Mouse (Mus musculus): Measurements from ENCODE around the gene Xpr1. TPM values are rescaled to one million over a fixed set of nuclear protein-coding genes. Genes with fewer than 3 reads are reported as not detected.
"Not testable (repeated sequence)": the region's sequence is repeated elsewhere in the genome, so short reads cannot be mapped to it uniquely, and the experiment has no call there.

Gene Xpr1
- polyA plus RNA-seq, 1 experiment from 2014 or later = 10.1 TPM

DNA sequence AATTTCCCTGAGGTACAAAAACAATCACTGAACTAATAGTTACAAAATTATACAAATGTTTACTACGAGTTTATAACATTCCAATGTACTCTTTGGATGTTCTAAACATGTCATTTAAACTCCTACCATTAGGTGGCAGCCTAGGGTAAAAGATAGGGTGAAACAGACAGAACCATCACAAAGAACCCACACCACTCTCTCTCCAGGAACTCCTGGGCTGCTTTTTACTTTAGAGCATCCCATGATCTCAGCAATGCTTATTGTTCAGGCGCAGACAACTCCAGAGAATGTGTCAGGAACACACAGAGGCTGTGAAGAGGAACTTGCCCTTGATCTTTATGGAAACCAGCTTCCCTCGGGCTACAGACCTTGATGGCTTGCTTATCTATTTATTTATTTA is 123.8 kb downstream of the Xpr1 start:
- no peak overlapping the region for H3K27ac ChIP-seq
- peaks cover 14% of the 10 kb centered on the region for H3K36me3 ChIP-seq
- 0 out of 2 replicates have a peak, but pooled peaks cover 2% of the 10 kb centered on the region for H3K4me1 ChIP-seq
- DNase-seq (ENCODE audit: low spot score) = no peak
- no peak overlapping the region for H3K4me3 ChIP-seq
- 23% methylated on average over 3 of the region's 3 CpGs for WGBS
- H3K9me3 ChIP-seq (replicated peaks) = no peaks in the 10 kb centered on the region
- no peaks in the 10 kb centered on the region for H3K27me3 ChIP-seq (ENCODE audit: low read depth, poor library complexity, severe bottlenecking)

DNA sequence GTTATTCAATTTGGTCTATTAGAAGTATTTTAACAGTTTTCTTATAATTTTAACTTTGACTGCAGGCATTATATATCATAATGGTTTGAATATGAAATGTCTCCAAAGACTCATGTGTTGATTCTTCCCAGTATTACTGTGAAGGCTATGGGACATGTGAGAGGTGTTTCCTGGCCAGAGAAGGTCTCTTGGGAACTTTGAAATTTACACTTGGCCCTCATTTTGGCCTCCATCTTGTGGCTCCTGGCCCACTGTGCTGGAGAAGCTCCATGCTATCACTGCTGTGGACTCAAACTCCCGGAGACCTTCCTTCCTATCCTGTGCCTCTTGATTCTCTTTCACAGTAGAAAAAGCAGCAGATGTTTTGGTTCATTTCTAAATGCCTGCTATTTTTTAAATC is 127.8 kb downstream of the Xpr1 start:
- Histone ChIP-seq H3K27me3 (ENCODE audit: low read depth, poor library complexity, severe bottlenecking) (no peaks in the 10 kb centered on the region), H3K4me3 (no peak overlapping the region), H3K4me1 (0 out of 2 replicates have a peak, but pooled peaks cover 2% of the 10 kb centered on the region), H3K36me3 (peaks cover 29% of the 10 kb centered on the region), H3K27ac (no peak overlapping the region), H3K9me3 (replicated peaks) (no peaks in the 10 kb centered on the region)
- 98% methylated on average over 1 of the region's 1 CpGs for WGBS
- no peak for DNase-seq (ENCODE audit: low spot score)

DNA sequence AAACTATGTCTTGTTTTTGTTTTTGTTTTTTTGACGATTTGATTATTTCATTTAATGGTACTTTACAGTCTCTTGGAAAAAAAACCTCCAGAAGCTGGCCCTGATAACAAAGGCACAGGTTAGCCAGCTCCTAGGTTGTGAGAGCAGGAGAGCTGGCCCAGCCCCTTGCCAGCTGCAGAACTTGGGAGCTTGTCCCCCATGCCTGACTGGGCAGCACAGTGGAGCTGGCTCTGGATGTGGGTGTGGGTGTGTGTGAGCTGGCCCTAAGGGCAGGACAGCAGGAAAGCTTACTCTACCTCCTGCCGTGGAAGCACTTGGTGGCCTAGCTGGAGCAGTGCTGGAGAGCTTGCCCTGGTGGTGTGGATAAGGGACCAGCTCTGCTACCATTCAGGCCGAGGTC is 129.2 kb downstream of the Xpr1 start:
- DNase-seq (ENCODE audit: low spot score) = no peak
- no peak overlapping the region for H3K27ac ChIP-seq
- H3K4me3 ChIP-seq = no peak overlapping the region
- H3K27me3 ChIP-seq (ENCODE audit: low read depth, poor library complexity, severe bottlenecking) = no peaks in the 10 kb centered on the region
- 88% methylated on average over 3 of the region's 3 CpGs for WGBS
- no peaks in the 10 kb centered on the region for H3K9me3 ChIP-seq (replicated peaks)
- H3K36me3 ChIP-seq = peaks cover 33% of the 10 kb centered on the region
- no peaks in the 10 kb centered on the region for H3K4me1 ChIP-seq

DNA sequence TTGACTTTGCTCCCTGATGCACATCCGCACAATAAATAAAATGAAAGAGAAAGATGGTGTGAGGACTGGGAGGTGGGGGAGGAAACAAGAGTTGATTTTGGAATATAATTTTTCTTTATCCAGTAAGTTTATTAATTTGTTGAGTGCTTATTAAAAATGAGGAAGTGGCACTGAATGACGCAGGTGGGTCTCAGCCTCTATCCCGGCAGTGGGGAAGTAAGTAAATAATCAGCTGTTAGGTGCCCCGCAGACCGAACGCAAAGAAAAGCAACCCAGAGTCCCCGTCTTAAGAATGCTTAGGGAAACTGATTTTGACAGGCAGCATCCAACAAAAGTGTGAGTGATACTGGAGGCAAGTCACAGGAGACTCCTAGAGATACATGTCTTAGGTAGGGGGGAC is 133.4 kb downstream of the Xpr1 start:
- WGBS = 94% methylated on average over 7 of the region's 7 CpGs
- Histone ChIP-seq H3K9me3 (replicated peaks) (no peaks in the 10 kb centered on the region), H3K4me1 (peaks cover 18% of the 10 kb centered on the region), H3K4me3 (no peak overlapping the region), H3K27me3 (ENCODE audit: low read depth, poor library complexity, severe bottlenecking) (no peaks in the 10 kb centered on the region), H3K36me3 (peaks cover 25% of the 10 kb centered on the region), H3K27ac (no peak overlapping the region)
- no peak for DNase-seq (ENCODE audit: low spot score)

DNA sequence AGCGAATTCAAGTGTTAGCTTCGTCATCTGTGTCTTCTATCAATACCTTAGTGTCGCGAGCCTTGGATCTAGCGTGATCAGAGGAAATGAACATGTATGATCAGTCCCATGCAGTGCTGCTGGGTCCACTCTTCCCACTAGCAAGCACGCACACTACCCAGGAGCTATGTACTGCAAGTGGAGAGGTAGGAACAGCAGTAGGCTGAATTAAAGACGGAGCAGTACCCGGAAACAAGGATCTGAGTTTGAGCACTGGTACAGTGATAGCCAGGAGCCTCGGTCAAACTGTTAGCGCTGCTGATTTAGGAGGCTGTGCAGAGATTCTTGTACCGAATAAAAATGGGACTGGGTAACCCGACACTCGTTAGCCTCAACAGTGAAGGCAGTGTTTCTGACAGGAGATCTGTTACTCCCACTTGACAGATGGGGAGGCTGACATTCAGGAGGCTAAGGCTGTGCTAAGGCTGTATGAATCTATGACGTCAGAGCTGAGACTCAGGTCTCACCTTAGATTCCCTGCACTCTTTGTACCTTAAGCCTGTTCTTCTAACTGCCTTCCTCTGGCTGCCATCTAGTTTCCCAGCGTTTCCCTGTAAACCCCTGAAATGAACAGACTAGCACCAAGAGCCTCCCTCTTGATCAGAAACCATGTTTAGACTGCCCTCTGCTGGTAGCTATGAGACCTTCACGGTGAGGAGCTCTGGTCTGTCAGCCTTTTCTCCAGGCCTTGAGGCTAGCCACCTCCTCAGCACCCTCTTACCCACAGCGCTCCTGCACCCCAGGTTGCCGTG is 136.0 kb downstream of the Xpr1 start:
- Histone ChIP-seq H3K36me3 (peaks cover 7% of the 10 kb centered on the region), H3K27me3 (ENCODE audit: low read depth, poor library complexity, severe bottlenecking) (no peaks in the 10 kb centered on the region), H3K27ac (no peak overlapping the region), H3K4me3 (no peak overlapping the region), H3K4me1 (peaks cover 18% of the 10 kb centered on the region), H3K9me3 (replicated peaks) (no peaks in the 10 kb centered on the region)
- DNase-seq (ENCODE audit: low spot score) = peak; percentile 69
- WGBS = 57% methylated on average over 18 of the region's 18 CpGs

DNA sequence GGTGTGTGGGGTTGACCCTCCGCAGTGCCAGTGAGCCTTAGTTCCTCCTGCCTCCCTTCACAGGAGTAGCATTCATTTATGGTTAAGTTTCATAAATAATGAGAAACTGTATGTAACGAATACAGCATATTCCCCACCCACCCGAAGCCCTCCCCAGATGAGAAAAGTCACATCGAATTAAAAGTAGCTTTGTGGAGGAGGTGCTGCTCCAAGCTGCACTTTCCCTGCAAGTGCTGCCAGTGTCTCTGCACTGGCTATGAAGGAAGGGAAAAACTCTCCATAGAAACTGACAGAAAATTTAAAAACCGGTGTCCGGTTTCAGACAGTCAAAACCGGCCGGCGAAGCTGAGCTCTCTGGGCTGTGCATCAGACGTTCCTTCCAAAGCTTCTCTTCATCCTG is 136.9 kb downstream of the Xpr1 start:
- no peaks in the 10 kb centered on the region for H3K27me3 ChIP-seq (ENCODE audit: low read depth, poor library complexity, severe bottlenecking)
- H3K27ac ChIP-seq = no peak overlapping the region
- no peak overlapping the region for H3K4me3 ChIP-seq
- H3K9me3 ChIP-seq (replicated peaks) = no peaks in the 10 kb centered on the region
- peaks cover 18% of the 10 kb centered on the region for H3K4me1 ChIP-seq
- 73% methylated on average over 10 of the region's 10 CpGs for WGBS
- H3K36me3 ChIP-seq = peaks cover 7% of the 10 kb centered on the region
- no peak for DNase-seq (ENCODE audit: low spot score)

DNA sequence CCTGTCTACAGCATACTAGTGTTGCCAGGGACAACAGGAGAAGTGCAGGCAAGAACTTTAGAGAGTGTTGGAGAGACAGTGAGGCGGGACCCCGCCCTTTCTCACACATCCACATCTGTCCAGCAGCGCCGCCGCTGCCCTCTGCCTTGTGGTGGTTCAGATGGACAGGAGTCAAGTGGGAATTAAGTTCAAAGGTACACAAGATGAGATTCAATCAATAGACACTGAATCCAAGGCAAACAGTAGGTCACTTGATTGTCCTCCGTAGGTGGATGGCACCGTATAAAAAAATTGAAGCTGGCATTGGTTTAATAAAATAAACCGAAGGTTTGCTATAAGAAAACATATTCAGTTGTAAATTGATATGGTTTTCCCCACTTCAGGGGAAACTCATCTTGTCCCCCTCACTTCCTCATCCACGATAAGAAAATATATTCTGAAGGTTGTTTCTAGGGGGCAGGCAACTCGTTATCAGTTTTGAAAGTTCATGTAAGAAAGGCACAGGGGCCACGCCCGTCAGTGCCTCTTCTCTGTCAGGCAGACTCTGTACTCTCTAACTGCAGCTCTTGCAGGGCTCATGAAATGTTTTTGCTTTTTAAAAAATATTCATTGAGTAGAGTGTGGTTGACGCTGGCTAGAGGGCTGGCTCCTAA is 140.7 kb downstream of the Xpr1 start:
- H3K27me3 ChIP-seq (ENCODE audit: low read depth, poor library complexity, severe bottlenecking) = no peaks in the 10 kb centered on the region
- no peak overlapping the region for H3K4me3 ChIP-seq
- no peaks in the 10 kb centered on the region for H3K36me3 ChIP-seq
- H3K27ac ChIP-seq = no peak overlapping the region
- DNase-seq (ENCODE audit: low spot score) = no peak
- WGBS = 71% methylated on average over 13 of the region's 13 CpGs
- H3K9me3 ChIP-seq (replicated peaks) = no peaks in the 10 kb centered on the region
- peaks cover 27% of the 10 kb centered on the region for H3K4me1 ChIP-seq

DNA sequence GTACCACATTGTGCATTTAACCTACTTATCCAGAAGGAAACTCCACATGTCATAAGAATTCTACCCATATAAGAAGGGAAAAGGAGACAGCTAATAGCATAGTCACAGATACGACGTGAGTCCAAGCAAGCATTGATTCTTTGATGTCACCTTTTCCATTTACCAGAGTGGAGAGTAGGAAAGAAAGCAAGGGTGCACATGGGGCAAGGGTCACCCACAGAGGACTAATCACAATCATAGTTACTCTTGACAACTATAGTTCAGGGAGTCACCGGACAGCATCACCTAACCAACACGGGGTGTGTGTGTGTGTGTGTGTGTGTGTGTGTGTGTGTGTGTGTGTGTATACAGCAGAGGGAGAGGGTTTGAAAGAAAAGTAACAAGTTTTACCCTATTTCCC is 141.4 kb downstream of the Xpr1 start:
- no peaks in the 10 kb centered on the region for H3K9me3 ChIP-seq (replicated peaks)
- H3K36me3 ChIP-seq = no peaks in the 10 kb centered on the region
- no peak overlapping the region for H3K4me3 ChIP-seq
- H3K27ac ChIP-seq = no peak overlapping the region
- no peaks in the 10 kb centered on the region for H3K27me3 ChIP-seq (ENCODE audit: low read depth, poor library complexity, severe bottlenecking)
- 84% methylated on average over 4 of the region's 4 CpGs for WGBS
- DNase-seq (ENCODE audit: low spot score) = no peak
- H3K4me1 ChIP-seq = peaks cover 20% of the 10 kb centered on the region

DNA sequence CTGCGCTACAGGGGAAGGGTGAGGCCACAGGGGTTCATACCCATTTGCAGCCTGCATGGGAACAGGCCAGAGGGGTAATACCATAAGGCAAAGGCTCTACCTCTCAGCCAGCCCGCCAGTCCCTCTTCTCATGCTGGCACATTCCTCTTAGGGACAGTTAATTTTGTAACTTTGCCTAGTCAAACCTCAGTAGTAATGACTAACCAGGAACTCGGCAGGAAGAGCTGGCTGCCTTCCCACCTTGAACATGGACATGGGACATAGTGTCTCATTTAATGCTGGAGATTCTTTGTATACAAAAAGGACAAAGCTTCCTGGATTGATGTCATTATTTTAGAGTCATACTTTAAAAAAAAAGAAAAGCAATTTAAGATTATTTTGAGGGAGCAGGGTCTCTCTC is 142.2 kb downstream of the Xpr1 start:
- no peaks in the 10 kb centered on the region for H3K9me3 ChIP-seq (replicated peaks)
- DNase-seq (ENCODE audit: low spot score) = no peak
- peaks cover 11% of the 10 kb centered on the region for H3K4me1 ChIP-seq
- H3K27me3 ChIP-seq (ENCODE audit: low read depth, poor library complexity, severe bottlenecking) = no peaks in the 10 kb centered on the region
- no peak overlapping the region for H3K4me3 ChIP-seq
- H3K36me3 ChIP-seq = no peaks in the 10 kb centered on the region
- 88% methylated on average over 3 of the region's 3 CpGs for WGBS
- no peak overlapping the region for H3K27ac ChIP-seq

DNA sequence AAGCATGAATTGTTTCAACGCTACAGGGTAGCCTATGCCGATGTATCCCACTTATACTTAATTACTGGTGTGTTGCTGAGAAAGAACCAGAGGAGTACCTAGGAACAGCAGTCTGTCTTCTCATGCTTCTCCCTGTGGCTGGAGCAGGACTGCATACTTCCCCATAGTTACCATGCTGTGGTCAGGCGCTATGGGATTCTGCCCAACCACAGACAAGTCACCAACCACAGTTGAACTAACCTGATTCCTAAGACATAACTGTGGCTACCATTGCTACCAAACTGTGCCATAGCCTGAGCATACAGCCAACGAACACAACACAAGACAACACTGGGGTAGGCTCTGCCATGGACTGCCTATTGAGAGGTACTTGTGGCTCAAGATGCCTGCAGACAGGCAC is 144.3 kb downstream of the Xpr1 start:
- no peaks in the 10 kb centered on the region for H3K36me3 ChIP-seq
- DNase-seq (ENCODE audit: low spot score) = no peak
- H3K4me1 ChIP-seq = peaks cover 11% of the 10 kb centered on the region
- H3K9me3 ChIP-seq (replicated peaks) = no peaks in the 10 kb centered on the region
- no peak overlapping the region for H3K4me3 ChIP-seq
- H3K27ac ChIP-seq = peak overlapping the region; percentile 39; the same call in 1 of the 2 replicates
- H3K27me3 ChIP-seq (ENCODE audit: low read depth, poor library complexity, severe bottlenecking) = no peaks in the 10 kb centered on the region
- WGBS = 93% methylated on average over 4 of the region's 4 CpGs

DNA sequence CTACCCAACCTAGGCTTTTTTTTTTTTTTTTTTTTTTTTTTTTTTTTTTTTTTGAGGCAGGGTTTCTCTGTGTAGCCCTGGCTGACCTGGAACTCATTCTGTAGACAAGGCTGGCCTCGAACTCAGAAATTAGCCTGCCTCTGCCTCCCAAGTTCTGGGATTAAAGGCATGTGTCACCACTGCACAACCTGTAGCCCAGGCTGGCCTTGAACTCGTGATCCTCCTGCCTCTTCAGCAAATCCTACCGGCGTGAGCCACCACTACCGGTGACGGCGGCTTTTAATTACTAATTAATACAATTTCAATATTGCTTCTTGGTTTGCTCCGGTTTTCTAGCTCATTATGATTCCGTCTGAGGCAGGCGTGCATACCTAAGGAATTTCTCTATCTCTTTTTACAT is 154.7 kb downstream of the Xpr1 start:
- H3K4me1 ChIP-seq; H3K27me3 ChIP-seq (ENCODE audit: low read depth, poor library complexity, severe bottlenecking); H3K27ac ChIP-seq; DNase-seq (ENCODE audit: low spot score); H3K36me3 ChIP-seq; H3K4me3 ChIP-seq; H3K9me3 ChIP-seq (replicated peaks): not testable (repeated sequence)
- WGBS = 94% methylated on average over 10 of the region's 10 CpGs

DNA sequence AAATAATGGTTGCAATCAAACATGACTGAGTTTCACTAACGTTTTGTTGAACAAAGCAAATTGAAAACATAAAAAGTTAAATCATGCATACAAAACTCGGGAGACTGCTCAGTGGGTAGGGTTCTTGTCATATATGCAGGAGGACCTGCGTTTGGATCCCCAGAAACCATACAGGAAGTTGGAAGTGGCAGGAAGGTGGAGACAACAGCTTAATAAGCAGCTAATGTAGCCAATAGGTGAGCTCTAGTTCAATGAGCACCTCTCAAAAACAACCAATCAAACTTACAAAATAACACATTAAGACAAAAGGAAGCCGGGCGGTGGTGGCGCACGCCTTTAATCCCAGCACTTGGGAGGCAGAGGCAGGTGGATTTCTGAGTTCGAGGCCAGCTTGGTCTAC is 162.9 kb downstream of the Xpr1 start:
- H3K9me3 ChIP-seq (replicated peaks) = no peaks in the 10 kb centered on the region
- no peak for DNase-seq (ENCODE audit: low spot score)
- H3K27ac ChIP-seq = no peak overlapping the region
- WGBS = 90% methylated on average over 8 of the region's 8 CpGs
- no peaks in the 10 kb centered on the region for H3K27me3 ChIP-seq (ENCODE audit: low read depth, poor library complexity, severe bottlenecking)
- no peaks in the 10 kb centered on the region for H3K36me3 ChIP-seq
- peaks cover 16% of the 10 kb centered on the region; the same call in 1 of the 2 replicates for H3K4me1 ChIP-seq
- no peak overlapping the region for H3K4me3 ChIP-seq

DNA sequence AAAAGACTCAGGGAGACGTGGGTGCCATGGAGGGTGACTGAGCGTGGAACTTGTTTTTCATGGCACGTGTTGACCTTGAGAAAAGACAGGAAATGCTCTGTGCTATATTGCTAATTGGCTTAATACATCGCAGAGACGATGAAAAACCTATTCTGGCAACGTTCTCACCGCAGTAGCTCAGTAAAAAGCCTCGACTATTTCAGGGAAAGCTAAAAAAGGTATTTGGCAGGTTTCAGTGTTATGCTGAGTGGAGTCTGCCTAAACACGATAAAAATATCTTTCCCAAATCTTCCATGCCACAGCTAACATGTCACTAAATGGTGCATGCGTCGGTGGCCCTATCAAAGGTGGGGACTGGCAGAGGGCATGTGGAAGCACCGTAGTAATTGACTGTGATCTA is 164.1 kb downstream of the Xpr1 start:
- Histone ChIP-seq H3K27me3 (ENCODE audit: low read depth, poor library complexity, severe bottlenecking) (0 out of 2 replicates have a peak, but pooled peaks cover 4% of the 10 kb centered on the region), H3K4me1 (peaks cover 16% of the 10 kb centered on the region; the same call in 1 of the 2 replicates), H3K27ac (no peak overlapping the region), H3K36me3 (no peaks in the 10 kb centered on the region), H3K4me3 (no peak overlapping the region), H3K9me3 (replicated peaks) (no peaks in the 10 kb centered on the region)
- DNase-seq (ENCODE audit: low spot score) = no peak
- WGBS = 75% methylated on average over 12 of the region's 12 CpGs
